Mouse (Mus musculus) common myeloid progenitor, adult 5-6 weeks (primary cell): ENCODE data around the gene Ccdc171. TPM values are rescaled to one million over a fixed set of nuclear protein-coding genes. Genes with fewer than 3 reads are reported as not detected.
"Not testable (repeated sequence)": the region's sequence is repeated elsewhere in the genome, so short reads cannot be mapped to it uniquely, and the experiment has no call there.

Experiments
- ATAC-seq: replicated peaks from 2 replicates; pipeline ENCODE4 v1.8.0; 2016; ENCODE audit warnings: low read depth, mild to moderate bottlenecking, moderate TSS enrichment, inconsistent platforms; ENCODE audit not compliant: poor library complexity, severe bottlenecking
- total RNA-seq: library from RNA; stranded (forward); fragments of 200-1000, 187-1606 nt; gene quantifications from 2 replicates; pipeline ENCODE4 v1.2.3, GENCODE M21; 2017

Ccdc171 gene
- total RNA-seq, result 21.4 and 22.6 TPM in 2 replicates

- peak; percentile 77 for ATAC-seq
Measured at GRCm38 (mm10) chr4:83524843-83525689, at the start of gene Ccdc171. TSS of gene Ccdc171 (plus strand) at chr4:83525545.

- no peak for ATAC-seq
Measured at GRCm38 (mm10) chr4:83485250-83485649, 40.1 kb upstream of the Ccdc171 start.

GRCm38 (mm10) chr4:83485735-83486116, 39.6 kb upstream of the Ccdc171 start:
- ATAC-seq, result peak; percentile 88

- ATAC-seq, result peak; percentile 89
Measured at GRCm38 (mm10) chr4:83486117-83486901, 39.0 kb upstream of the Ccdc171 start, which contains the start of gene Psip1. TSS of gene Psip1 (minus strand) at chr4:83486459.

- ATAC-seq, result no peak
Measured at GRCm38 (mm10) chr4:83489121-83489520, 36.2 kb upstream of the Ccdc171 start.

- no peak for ATAC-seq
Measured at GRCm38 (mm10) chr4:83493112-83493511, 32.2 kb upstream of the Ccdc171 start.

GRCm38 (mm10) chr4:83497013-83497412, 28.3 kb upstream of the Ccdc171 start:
- ATAC-seq, result not testable (repeated sequence)

GRCm38 (mm10) chr4:83500154-83501036, 24.9 kb upstream of the Ccdc171 start:
- no peak for ATAC-seq

GRCm38 (mm10) chr4:83501037-83501430, 24.3 kb upstream of the Ccdc171 start:
- ATAC-seq, result no peak

- ATAC-seq, result no peak
Measured at GRCm38 (mm10) chr4:83509600-83509999, 15.7 kb upstream of the Ccdc171 start.

- no peak for ATAC-seq
Measured at GRCm38 (mm10) chr4:83511083-83511482, 14.3 kb upstream of the Ccdc171 start.

GRCm38 (mm10) chr4:83512217-83512616, 13.1 kb upstream of the Ccdc171 start:
- ATAC-seq, result no peak

GRCm38 (mm10) chr4:83512644-83513043, 12.7 kb upstream of the Ccdc171 start:
- ATAC-seq, result no peak

- no peak for ATAC-seq
Measured at GRCm38 (mm10) chr4:83514183-83514582, 11.2 kb upstream of the Ccdc171 start.

- ATAC-seq, result no peak; the same call in 1 of the 2 replicates
Measured at GRCm38 (mm10) chr4:83514976-83515669, 10.2 kb upstream of the Ccdc171 start.

- not testable (repeated sequence) for ATAC-seq
Measured at GRCm38 (mm10) chr4:83516144-83516543, 9.2 kb upstream of the Ccdc171 start.

GRCm38 (mm10) chr4:83519148-83519547, 6.2 kb upstream of the Ccdc171 start:
- ATAC-seq, result no peak

- ATAC-seq, result no peak
Measured at GRCm38 (mm10) chr4:83519807-83520206, 5.5 kb upstream of the Ccdc171 start.

GRCm38 (mm10) chr4:83520308-83520707, 5.0 kb upstream of the Ccdc171 start:
- no peak for ATAC-seq
